Mouse (Mus musculus) stomach, embryonic 16.5 days (tissue): ENCODE results near the gene Paxx. TPM values are rescaled to one million over a fixed set of nuclear protein-coding genes. Genes with fewer than 3 reads are reported as not detected.
A peak's percentile ranks its signal among the peaks of the same experiment; 100 is the strongest.

Source experiments
- ATAC-seq: fragments of 200-750 bp; cut with Nextera tagmentation; 2 replicates; pipeline ENCODE4 v1.8.0; 2017; ENCODE audit warnings: moderate number of reproducible peaks, moderate TSS enrichment; ENCODE audit not compliant: insufficient read depth, low FRiP score
- H3K27ac ChIP-seq: fragments of 300-500 bp; sonication (generic); 2 replicates; pipeline ENCODE4 v1.5.1; 2014; ENCODE audit warnings: low read length
- H3K27me3 ChIP-seq: fragments of 300-500 bp; sonication (generic); 2 replicates; pipeline ENCODE4 v1.6.1; 2014; ENCODE audit warnings: low read length, control low read depth, mixed read lengths; ENCODE audit not compliant: control insufficient read depth, insufficient read depth
- H3K36me3 ChIP-seq: fragments of 300-500 bp; sonication (generic); 2 replicates; pipeline ENCODE4 v1.6.1; 2014; ENCODE audit warnings: low read length; ENCODE audit not compliant: control insufficient read depth, insufficient read depth
- H3K4me1 ChIP-seq: fragments of 300-500 bp; sonication (generic); 2 replicates; pipeline ENCODE4 v1.6.1; 2014; ENCODE audit warnings: low read length, control low read depth, mixed read lengths; ENCODE audit not compliant: control insufficient read depth, insufficient read depth
- H3K4me2 ChIP-seq: fragments of 300-500 bp; sonication (generic); 2 replicates; pipeline ENCODE4 v1.6.1; 2014; ENCODE audit warnings: low read depth, low read length, mixed read lengths
- H3K4me3 ChIP-seq: fragments of 300-500 bp; sonication (generic); replicated peaks from 2 replicates; pipeline ENCODE4 v1.5.1; 2014; ENCODE audit warnings: mild to moderate bottlenecking, low read length
- H3K9ac ChIP-seq: fragments of 300-500 bp; sonication (generic); 2 replicates; pipeline ENCODE4 v1.6.1; 2014; ENCODE audit warnings: low read length
- H3K9me3 ChIP-seq: fragments of 300-500 bp; sonication (generic); replicated peaks from 2 replicates; pipeline ENCODE4 v1.6.1; 2016; ENCODE audit warnings: low read length, control low read depth; ENCODE audit not compliant: control insufficient read depth
- WGBS: fragments of 180-500 bp; shearing (Covaris S2); extraction: QIAGEN DNeasy Blood & Tissue Kit; methylation state at CpG from one replicate; pipeline ENCODE4 v1.1.7; 2014; 5-methylcytosine and 5-hydroxymethylcytosine counted together
- polyA plus RNA-seq: library from polyadenylated mRNA; unstranded; fragments of >200 nt; fragmentation: Nextera tagmentation; extraction: Ambion mirVana; gene quantifications from 2 replicates; pipeline ENCODE4 v1.2.1, GENCODE M21; 2015

Gene Paxx
- polyA plus RNA-seq, 1 experiment from 2014 or later: 44.1 TPM

DNA sequence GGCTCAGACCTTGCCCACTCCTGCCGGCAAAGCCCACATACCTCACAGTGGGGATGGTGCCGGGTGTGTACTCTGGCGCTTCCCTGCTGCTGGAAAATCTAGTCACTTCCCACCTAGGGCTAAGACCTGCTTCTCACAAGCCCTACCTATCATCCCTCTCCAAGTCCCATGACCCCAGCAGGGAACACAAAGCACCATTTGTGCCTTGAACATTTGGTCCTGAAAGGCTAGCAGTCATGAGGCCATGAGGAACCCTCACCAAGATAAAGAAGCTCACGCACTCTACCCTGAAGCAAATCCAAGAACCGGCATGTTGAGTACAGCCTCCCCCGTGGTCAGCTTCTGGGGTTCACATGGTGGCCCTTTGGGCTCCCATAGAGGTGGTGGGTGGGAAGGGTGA is 9.1 kb upstream of the Paxx start, which contains the start of gene Ptgds:
TSS of gene Ptgds (minus strand) at position 78 of the 400 bp plus-strand sequence.
- H3K4me3 ChIP-seq: no peak within 1 kb of the TSS
- no peak for ATAC-seq
- no peaks in the 10 kb centered on the region for H3K9me3 ChIP-seq
- H3K36me3 ChIP-seq: no peaks in the 10 kb centered on the region
- H3K4me1 ChIP-seq: no peaks in the 10 kb centered on the region; the same call in 1 of the 2 replicates
- H3K27ac ChIP-seq: no peak within 1 kb of the TSS
- no peak within 1 kb of the TSS for H3K9ac ChIP-seq
- H3K27me3 ChIP-seq: no peaks in the 10 kb centered on the region; the same call in 1 of the 2 replicates
- no peak within 1 kb of the TSS for H3K4me2 ChIP-seq
- 45% methylated on average over 6 of the region's 6 CpGs for WGBS

DNA sequence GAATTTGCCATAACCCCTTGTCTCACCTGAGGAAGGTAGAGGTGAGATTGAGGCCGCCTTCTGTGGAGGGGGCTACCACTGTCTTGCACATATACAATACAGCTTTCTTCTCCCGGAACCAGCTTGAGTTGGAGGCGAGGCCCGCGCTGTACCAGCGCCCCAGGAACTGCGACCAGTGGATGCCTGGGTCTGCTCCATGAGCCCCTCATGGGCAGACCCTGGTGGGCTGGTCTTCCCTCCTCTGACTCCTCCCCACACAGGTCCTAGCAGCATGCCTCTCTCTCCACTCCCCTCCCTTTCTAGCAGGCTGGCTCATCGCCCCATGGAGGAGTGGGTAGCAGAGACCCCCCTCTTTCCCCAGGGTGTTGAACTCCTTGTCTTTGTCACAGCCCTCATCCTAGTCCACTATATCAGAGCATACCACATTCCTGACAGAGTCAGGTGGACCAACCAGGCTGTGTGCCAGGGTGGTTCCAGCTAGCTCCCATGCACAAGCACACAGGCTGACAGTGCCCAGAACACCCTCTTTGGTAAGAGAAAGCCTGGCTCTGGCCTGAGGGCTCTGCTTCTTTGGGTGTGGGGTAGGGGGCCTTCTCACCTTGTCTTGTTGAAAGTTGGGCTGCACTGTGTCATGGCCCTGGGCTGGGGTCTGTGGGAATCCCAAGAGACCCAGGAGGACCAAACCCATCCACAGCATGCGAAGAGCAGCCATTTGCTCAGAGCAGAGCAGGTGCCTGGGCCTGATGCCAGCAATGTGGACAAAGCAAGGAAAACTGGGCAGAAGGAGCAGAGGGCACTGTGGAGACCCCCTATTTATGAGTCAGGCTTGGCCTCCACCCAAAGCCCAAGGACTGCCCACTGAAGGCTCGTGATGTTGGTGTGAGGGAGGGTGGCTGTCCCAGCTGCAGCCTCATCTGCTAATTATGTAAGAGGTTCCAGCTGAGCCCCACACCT is 8.3 kb upstream of the Paxx start:
- H3K4me2 ChIP-seq: no peak overlapping the region
- H3K4me1 ChIP-seq: no peaks in the 10 kb centered on the region; the same call in 1 of the 2 replicates
- WGBS: 70% methylated on average over 10 of the region's 10 CpGs
- H3K4me3 ChIP-seq: no peak overlapping the region
- no peak overlapping the region for H3K27ac ChIP-seq
- H3K27me3 ChIP-seq: no peaks in the 10 kb centered on the region; the same call in 1 of the 2 replicates
- no peak overlapping the region for H3K9ac ChIP-seq
- no peaks in the 10 kb centered on the region for H3K9me3 ChIP-seq
- 0 out of 2 replicates have a peak, but pooled peaks have one; percentile 34 for ATAC-seq
- no peaks in the 10 kb centered on the region for H3K36me3 ChIP-seq

DNA sequence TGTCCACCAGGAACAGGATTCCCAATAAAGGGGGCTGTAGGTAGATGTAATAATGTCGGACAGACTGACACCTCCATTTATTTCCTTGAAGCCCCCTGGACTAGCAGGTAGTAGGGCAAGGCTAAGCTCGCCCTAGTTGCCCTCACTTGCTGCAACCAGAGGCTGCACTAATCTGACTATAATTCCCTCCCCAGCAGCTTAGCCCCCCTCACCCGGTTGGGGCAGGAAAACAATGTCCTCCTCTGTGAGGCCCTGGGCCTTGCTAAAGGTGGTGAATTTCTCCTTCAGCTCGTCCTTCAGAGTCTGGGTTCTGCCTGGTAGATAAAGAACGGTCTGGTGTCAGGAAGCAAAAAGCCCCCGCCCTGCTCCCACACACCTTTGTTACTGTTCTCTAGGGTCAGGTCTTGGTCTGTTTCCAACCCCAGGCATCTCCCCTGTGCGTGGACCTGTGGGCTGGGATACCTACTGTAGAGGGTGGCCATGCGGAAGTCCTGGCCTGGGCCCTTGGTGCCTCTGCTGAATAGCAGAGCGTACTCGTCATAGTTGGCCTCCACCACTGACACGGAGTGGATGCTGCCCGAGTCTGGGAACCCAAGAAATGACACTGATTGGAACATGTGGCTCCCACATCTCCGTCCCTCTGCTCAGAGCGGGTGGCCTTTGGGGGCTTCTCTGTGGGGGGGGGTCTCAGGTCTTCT is 6.9 kb upstream of the Paxx start:
- H3K4me2 ChIP-seq: no peak overlapping the region
- no peaks in the 10 kb centered on the region for H3K9me3 ChIP-seq
- ATAC-seq: no peak
- no peak overlapping the region for H3K27ac ChIP-seq
- no peak overlapping the region for H3K9ac ChIP-seq
- no peak overlapping the region for H3K4me3 ChIP-seq
- H3K36me3 ChIP-seq: no peaks in the 10 kb centered on the region
- no peaks in the 10 kb centered on the region; the same call in 1 of the 2 replicates for H3K4me1 ChIP-seq
- no peaks in the 10 kb centered on the region; the same call in 1 of the 2 replicates for H3K27me3 ChIP-seq
- 70% methylated on average over 14 of the region's 14 CpGs for WGBS

DNA sequence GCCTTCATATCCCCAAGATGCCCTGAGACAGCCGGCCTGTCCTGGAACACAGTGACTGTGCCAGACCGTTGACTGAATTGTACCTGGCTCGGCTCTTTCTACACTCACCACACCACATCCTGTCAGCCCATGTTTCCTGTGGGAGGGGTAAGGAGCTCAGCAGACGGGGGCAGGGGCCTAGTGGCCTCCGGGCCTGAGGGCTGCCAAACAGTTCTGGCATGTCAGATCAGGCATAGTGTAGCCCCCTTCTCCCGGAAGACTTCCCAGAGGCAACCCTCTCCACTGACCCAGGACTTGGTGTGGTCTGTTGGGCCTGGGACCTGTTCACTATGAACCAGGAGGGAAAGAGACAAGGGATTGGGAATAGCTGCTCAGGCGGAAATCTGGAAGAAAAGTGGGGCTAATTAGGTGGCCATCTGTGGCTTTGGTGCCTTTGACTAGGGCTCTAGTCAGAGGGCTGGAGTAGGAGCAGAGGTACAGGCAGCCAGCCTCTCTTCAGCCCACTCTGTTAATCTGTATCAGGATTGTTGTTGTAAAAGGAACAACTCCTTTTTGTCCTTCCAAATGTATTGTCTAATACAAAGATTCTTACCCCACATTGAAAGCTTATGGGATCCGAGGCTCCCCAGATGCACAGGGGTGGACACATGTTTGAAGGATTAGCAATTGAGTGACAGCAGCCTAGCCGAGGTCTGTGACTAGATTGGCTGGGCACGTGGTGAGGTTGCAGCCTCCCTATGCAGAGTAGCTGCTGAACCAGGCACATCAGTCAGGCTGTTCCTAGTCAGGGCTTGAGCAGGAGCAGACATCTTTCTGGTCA is 5.1 kb upstream of the Paxx start:
- Histone ChIP-seq H3K4me2 (no peak overlapping the region), H3K27me3 (no peaks in the 10 kb centered on the region; the same call in 1 of the 2 replicates), H3K27ac (no peak overlapping the region), H3K9me3 (no peaks in the 10 kb centered on the region), H3K9ac (peak overlapping the region; percentile 21; the same call in 1 of the 2 replicates), H3K4me3 (no peak overlapping the region), H3K36me3 (no peaks in the 10 kb centered on the region), H3K4me1 (peaks cover 7% of the 10 kb centered on the region)
- 48% methylated on average over 10 of the region's 10 CpGs for WGBS
- no peak for ATAC-seq

DNA sequence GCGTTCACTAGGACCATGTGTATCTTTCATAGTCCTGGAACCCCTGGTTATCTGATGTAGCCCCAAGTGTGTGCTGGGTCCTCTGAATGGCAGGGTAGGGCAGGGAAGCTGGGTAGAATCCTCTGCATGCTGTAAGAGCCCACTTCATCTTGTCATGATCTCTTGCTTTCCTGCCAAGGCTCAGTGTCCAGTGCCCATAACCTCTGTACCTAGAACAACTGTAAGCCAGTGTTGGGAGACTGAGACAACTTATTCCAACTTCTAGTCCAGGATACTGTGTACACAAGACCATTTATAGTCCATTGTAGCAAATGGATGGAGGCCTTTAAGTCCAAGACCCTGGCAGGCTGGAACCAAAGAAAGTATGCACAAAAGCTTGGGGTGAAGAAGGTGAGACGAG is 4.4 kb upstream of the Paxx start:
- H3K9me3 ChIP-seq: no peaks in the 10 kb centered on the region
- H3K36me3 ChIP-seq: no peaks in the 10 kb centered on the region
- H3K4me1 ChIP-seq: peaks cover 7% of the 10 kb centered on the region
- no peak overlapping the region for H3K4me2 ChIP-seq
- no peaks in the 10 kb centered on the region; the same call in 1 of the 2 replicates for H3K27me3 ChIP-seq
- H3K4me3 ChIP-seq: no peak overlapping the region
- no peak overlapping the region for H3K9ac ChIP-seq
- 71% methylated on average over 2 of the region's 2 CpGs for WGBS
- no peak overlapping the region for H3K27ac ChIP-seq
- ATAC-seq: no peak

DNA sequence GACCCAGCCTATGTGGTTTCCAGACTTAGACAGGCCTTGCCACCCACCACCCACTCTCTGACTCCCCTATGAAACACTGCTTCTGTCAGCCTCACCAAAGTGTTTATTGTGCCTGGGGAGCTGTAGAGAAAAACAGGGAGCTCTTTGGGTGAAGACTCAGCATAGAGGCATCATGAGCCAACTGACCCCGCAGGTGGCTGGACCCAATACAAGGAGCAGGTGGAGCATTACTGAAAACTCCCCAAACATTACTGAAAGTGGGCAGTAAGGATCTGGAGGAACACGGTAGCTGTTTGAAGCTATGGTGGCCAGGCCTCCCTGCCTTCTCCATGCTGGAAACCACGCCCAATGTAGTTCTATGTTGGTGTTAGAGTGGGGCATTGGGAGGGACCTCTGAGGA is 2.7 kb upstream of the Paxx start:
- 89% methylated on average over 3 of the region's 3 CpGs for WGBS
- Histone ChIP-seq H3K36me3 (no peaks in the 10 kb centered on the region), H3K27me3 (no peaks in the 10 kb centered on the region), H3K9ac (no peak overlapping the region), H3K27ac (no peak overlapping the region), H3K4me2 (no peak overlapping the region), H3K4me3 (no peak overlapping the region), H3K9me3 (no peaks in the 10 kb centered on the region), H3K4me1 (peaks cover 23% of the 10 kb centered on the region)
- no peak for ATAC-seq

DNA sequence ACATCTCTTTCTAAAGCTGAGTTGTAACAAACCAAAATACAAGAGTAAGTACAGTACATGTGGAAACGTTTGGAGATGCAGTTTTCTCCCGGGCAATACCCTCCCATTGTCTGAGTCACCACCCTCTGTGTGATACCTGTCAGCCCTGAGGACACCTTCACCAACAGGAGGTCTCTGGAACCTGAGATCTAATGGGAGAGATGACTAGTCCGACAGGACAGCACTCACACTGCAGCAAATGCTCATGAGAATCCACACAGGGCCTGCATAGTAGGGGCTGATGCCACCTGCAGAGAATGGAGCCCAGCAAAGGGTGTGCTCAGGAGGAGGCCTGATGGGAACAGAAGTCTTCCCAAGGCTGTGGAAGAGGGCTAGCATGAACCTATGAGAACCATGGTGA is 513 bp upstream of the Paxx start:
- H3K4me1 ChIP-seq: peaks cover 25% of the 10 kb centered on the region
- 0 out of 2 replicates have a peak, but pooled peaks cover 8% of the 10 kb centered on the region for H3K36me3 ChIP-seq
- H3K9me3 ChIP-seq: no peaks in the 10 kb centered on the region
- peak overlapping the region; percentile 78 for H3K4me2 ChIP-seq
- peak overlapping the region; percentile 79 for H3K4me3 ChIP-seq
- WGBS: 17% methylated on average over 3 of the region's 3 CpGs
- H3K9ac ChIP-seq: peak overlapping the region; percentile 81
- no peak for ATAC-seq
- H3K27me3 ChIP-seq: no peaks in the 10 kb centered on the region
- peak overlapping the region; percentile 84 for H3K27ac ChIP-seq

DNA sequence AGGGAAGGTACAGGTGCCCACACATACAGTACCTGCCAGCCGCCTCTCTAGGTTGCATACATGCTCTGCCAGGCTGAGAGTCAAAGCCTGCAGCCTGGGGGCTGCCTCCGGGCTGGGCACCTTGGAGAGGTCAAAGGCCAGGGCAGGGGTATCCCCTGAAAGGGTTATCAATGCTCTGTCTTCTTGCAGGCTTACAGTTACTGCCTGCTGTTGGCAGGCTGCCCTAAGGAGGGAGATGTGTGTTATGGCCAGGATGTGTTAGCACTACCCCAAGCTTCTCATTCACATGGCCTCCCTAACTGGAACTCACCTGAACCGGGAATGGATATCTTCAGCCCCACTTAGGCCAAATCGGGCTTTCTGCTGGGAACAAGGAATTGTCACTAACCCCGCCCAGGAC is 759 bp downstream of the Paxx start:
- Histone ChIP-seq H3K4me3 (peak overlapping the region; percentile 79), H3K36me3 (0 out of 2 replicates have a peak, but pooled peaks cover 8% of the 10 kb centered on the region), H3K4me1 (peaks cover 30% of the 10 kb centered on the region), H3K9me3 (no peaks in the 10 kb centered on the region), H3K27me3 (no peaks in the 10 kb centered on the region), H3K27ac (peak overlapping the region; percentile 95), H3K4me2 (peak overlapping the region; percentile 78), H3K9ac (peak overlapping the region; percentile 81)
- ATAC-seq: 0 out of 2 replicates have a peak, but pooled peaks have one; percentile 1
- 28% methylated on average over 5 of the region's 5 CpGs for WGBS
